Mouse (Mus musculus) megakaryocyte-erythroid progenitor cell, adult 5-6 weeks (primary cell): ENCODE measurements around the gene Bcar3. TPM values are rescaled to one million over a fixed set of nuclear protein-coding genes. Genes with fewer than 3 reads are reported as not detected.
A peak's percentile ranks its signal among the peaks of the same experiment; 100 is the strongest.

ENCODE experiments used
- ATAC-seq: replicated peaks from 2 replicates; pipeline ENCODE4 v1.8.0; 2016; ENCODE audit warnings: mild to moderate bottlenecking, inconsistent platforms; ENCODE audit not compliant: severe bottlenecking, poor library complexity, low FRiP score, low TSS enrichment
- total RNA-seq, 2 experiments: library from RNA; stranded (forward) in 1 of 2; stranded (reverse) in 1 of 2; fragments of 200-1000, 215-1000 nt in 1 of 2; fragments of >200 nt in 1 of 2; fragmentation: Nextera tagmentation in 1 of 2; gene quantifications; 2 replicates each; pipeline ENCODE4 v1.2.3; 2014 to 2017

The Bcar3 gene
- total RNA-seq, 2 experiments from 2014 or later = not detected

GRCm38 (mm10) chr3:122405203-122405956, 111.4 kb downstream of the Bcar3 start:
- no peak for ATAC-seq

- ATAC-seq = no peak
These were observed 112.5 kb downstream of the Bcar3 start for GRCm38 (mm10) chr3:122406416-122406815.

- no peak for ATAC-seq
These were observed 113.8 kb downstream of the Bcar3 start for GRCm38 (mm10) chr3:122407757-122408156.

GRCm38 (mm10) chr3:122408798-122409311, 114.9 kb downstream of the Bcar3 start:
- ATAC-seq = no peak

- no peak for ATAC-seq
These were observed 117.7 kb downstream of the Bcar3 start for GRCm38 (mm10) chr3:122411590-122411989.

GRCm38 (mm10) chr3:122413729-122414561, 120.0 kb downstream of the Bcar3 start:
- ATAC-seq = no peak

GRCm38 (mm10) chr3:122414868-122415267, 120.9 kb downstream of the Bcar3 start:
- no peak for ATAC-seq

- no peak for ATAC-seq
These were observed 123.5 kb downstream of the Bcar3 start for GRCm38 (mm10) chr3:122417466-122417865.

- ATAC-seq = no peak
These were observed 124.8 kb downstream of the Bcar3 start for GRCm38 (mm10) chr3:122418564-122419274.

- ATAC-seq = peak; percentile 91
These were observed 125.9 kb downstream of the Bcar3 start for GRCm38 (mm10) chr3:122419610-122420409.

- ATAC-seq = no peak
These were observed 126.5 kb downstream of the Bcar3 start for GRCm38 (mm10) chr3:122420410-122420774.

GRCm38 (mm10) chr3:122421042-122421702, 127.2 kb downstream of the Bcar3 start:
- ATAC-seq = no peak

- no peak for ATAC-seq
These were observed 127.9 kb downstream of the Bcar3 start for GRCm38 (mm10) chr3:122421802-122422201.

- no peak for ATAC-seq
These were observed 128.3 kb downstream of the Bcar3 start for GRCm38 (mm10) chr3:122422276-122422675.

GRCm38 (mm10) chr3:122423643-122424042, 129.7 kb downstream of the Bcar3 start:
- no peak for ATAC-seq

- no peak; the same call in 1 of the 2 replicates for ATAC-seq
These were observed 134.4 kb downstream of the Bcar3 start for GRCm38 (mm10) chr3:122428325-122428821.

GRCm38 (mm10) chr3:122430780-122431497, 137.0 kb downstream of the Bcar3 start:
- no peak for ATAC-seq
